27 mouse cellular contexts compared by ENCODE assay signal in genomic region chr15:77119666-77120065, GRCm38 (mm10).
"Had no signal": no experiment of that assay in that cellular context is flagged by ENCODE, and none has a peak within 500 bp of the region (broad histone marks: within the 10 kb centered on the region; RNA-seq: fewer than 3 reads in every experiment).

No protein-coding gene starts in this region.

- DNase-seq: cerebellum, adult 9-10 months; cerebellum, adult 9-11 months; cerebellum, postnatal 10 days; cerebellum, postnatal 14 days; cerebellum, postnatal 25 days; cerebellum, postnatal 36 days; forebrain, postnatal 0 days; gastrocnemius, adult 2 months; gastrocnemius, postnatal 10 days; gastrocnemius, postnatal 14 days; gastrocnemius, postnatal 25 days; gastrocnemius, postnatal 36 days; heart, adult 11 months; heart, adult 18-20 months; heart, adult 2 months had no signal

- H3K9me3 ChIP-seq: embryonic facial prominence, embryonic 10.5 days; embryonic facial prominence, embryonic 12.5 days; embryonic facial prominence, embryonic 13.5 days; embryonic facial prominence, embryonic 15.5 days; forebrain, embryonic 10.5 days; forebrain, embryonic 12.5 days; forebrain, embryonic 13.5 days; forebrain, embryonic 15.5 days; heart, embryonic 10.5 days had no signal

- H3K4me3 ChIP-seq: embryonic facial prominence, embryonic 10.5 days; embryonic facial prominence, embryonic 12.5 days; embryonic facial prominence, embryonic 13.5 days; embryonic facial prominence, embryonic 15.5 days; erythroblast, embryonic 14.5 days; forebrain, embryonic 10.5 days; forebrain, embryonic 12.5 days; forebrain, embryonic 13.5 days; forebrain, embryonic 15.5 days; gastrocnemius, adult 2 months; heart, adult 2 months; heart, embryonic 10.5 days had no signal

- H3K9ac ChIP-seq: embryonic facial prominence, embryonic 12.5 days; embryonic facial prominence, embryonic 13.5 days; embryonic facial prominence, embryonic 15.5 days; forebrain, embryonic 12.5 days; forebrain, embryonic 13.5 days; forebrain, embryonic 15.5 days; forebrain, postnatal 0 days had no signal

- H3K4me1 ChIP-seq: forebrain, embryonic 12.5 days had no signal

- H3K27me3 ChIP-seq: embryonic facial prominence, embryonic 12.5 days; embryonic facial prominence, embryonic 13.5 days; embryonic facial prominence, embryonic 15.5 days; forebrain, embryonic 12.5 days; forebrain, embryonic 13.5 days; forebrain, embryonic 15.5 days had no signal

- ATAC-seq: forebrain, embryonic 13.5 days; forebrain, embryonic 14.5 days; forebrain, embryonic 15.5 days; forebrain, embryonic 16.5 days; forebrain, postnatal 0 days had no signal

- H3K4me2 ChIP-seq: embryonic facial prominence, embryonic 12.5 days; embryonic facial prominence, embryonic 13.5 days; embryonic facial prominence, embryonic 15.5 days; forebrain, embryonic 12.5 days; forebrain, embryonic 13.5 days; forebrain, embryonic 15.5 days had no signal

- H3K27ac ChIP-seq: embryonic facial prominence, embryonic 10.5 days; embryonic facial prominence, embryonic 12.5 days; embryonic facial prominence, embryonic 13.5 days; embryonic facial prominence, embryonic 15.5 days; forebrain, embryonic 10.5 days; forebrain, embryonic 12.5 days; forebrain, embryonic 13.5 days; forebrain, embryonic 15.5 days; gastrocnemius, adult 2 months; heart, adult 2 months had no signal
